Mouse (Mus musculus) right cerebral cortex, adult 2 months (tissue): ENCODE measurements at regions not wholly inside any gene's neighbourhood (a gene's known extent, or its start where the extent isn't known, plus 50 kb on each side); places are given as distances from the start of the nearest gene placed in this dataset.

Experiments used
- DNase-seq, 2 experiments: peaks; one replicate each; pipeline ENCODE4 v3.0.0; 2021 to 2022; ENCODE audit warnings: low spot score in 2 of 2

DNA sequence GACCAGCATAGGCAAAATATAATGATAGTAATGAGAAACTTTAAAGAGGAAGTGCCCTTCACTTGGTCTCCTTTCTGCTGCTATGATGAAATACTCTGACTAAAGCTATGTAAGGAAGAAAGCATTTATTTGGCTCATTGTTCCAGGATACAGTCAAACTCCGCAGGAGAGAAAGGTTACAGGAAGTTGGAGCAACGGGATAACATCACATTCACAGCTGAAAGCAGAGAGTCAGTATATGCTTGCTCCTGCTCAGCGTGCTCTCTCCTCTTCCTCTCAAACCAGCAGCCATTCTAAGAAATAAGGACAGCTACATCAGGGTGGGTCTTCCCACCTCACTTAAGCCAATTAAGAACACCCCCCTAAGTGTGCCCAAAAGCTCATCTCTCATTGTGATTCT lies 98.9 kb upstream of the Syt10 start:
- DNase-seq = no peak

DNA sequence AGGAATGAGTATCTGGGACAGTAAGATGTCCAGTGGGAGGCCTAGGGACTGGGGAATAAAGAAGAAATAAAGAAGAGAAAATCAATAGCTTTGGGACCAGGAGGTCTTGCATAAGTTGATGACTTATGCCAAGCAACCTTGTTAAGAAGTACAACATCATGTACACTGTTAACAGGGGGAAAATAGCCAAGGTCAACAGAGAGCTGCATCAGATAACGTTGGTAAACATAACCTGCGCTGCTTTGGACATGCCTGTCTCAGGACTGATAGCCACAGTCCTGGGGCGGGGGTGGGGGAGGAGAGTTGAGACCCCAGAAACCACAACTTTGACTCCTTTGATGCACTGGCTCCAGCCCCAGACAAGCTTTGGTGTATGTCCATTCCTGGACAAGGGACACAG lies 90.7 kb upstream of the Syt10 start:
- no peak for DNase-seq

DNA sequence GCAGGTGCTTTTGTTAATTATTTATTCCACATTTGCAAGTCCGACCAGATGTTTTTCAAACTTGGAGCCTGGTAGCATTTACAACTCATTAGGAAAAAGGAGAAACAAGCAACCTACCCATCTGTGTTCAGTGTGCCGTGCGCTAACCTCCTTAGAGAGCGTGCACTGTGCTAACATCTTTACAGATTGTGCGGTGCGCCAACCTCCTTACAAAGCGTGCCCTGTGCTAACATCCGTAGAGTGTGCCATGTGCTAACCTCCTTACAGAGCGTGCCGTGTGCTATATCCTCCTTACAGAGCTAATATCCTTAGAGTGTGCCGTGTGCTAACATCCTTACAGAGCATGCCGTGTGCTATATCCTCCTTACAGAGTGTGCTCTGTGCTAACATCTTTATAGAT lies 73.9 kb upstream of the Syt10 start:
- peak in 1 of 2 experiments; percentile 3 for DNase-seq

DNA sequence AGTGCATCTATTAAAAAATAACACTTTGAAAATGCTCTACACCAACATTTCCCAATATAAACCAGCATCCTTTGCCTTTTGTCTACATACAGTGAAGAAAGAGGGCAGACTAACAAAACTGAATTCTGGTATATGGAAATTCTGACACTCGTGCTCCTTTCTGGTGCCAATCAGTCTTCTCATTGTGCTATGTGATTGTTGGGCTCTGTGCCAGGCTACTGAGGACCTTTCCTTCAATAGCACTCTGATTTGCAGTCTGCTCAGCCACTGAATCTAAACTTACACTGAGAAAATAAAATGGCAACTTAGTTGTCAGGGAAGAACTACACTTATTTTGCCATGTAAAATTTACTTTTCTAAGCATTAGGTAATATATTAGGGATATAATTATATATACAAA lies 61.4 kb upstream of the Syt10 start:
- DNase-seq = no peak

DNA sequence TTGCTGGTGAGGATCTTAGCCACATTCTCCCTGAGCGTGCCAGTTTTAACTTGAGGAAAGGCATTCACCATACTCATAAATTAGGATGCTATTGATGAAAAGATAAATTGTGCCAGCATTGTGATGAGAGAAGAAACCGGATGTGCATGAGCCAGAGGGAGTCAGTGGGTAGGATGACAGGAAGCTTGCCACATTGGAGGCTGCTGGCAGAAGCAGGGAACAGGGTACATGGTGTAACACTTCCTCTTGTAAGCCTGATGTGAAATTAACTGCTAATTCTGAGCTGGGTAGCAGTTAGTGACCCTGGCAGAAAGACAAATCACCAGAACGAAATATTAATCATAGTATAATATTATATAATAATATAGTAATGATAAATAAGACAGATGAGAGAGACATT lies 52.0 kb upstream of the Syt10 start:
- DNase-seq = no peak
